Mouse (Mus musculus) c-Kit-positive CD71-positive TER-119-negative erythroid progenitor cells, embryonic 14.5 days (primary cell): ENCODE measurements around the gene Ralgds.

Experiments
- DNase-seq: peaks from one replicate; pipeline ENCODE4 v3.0.0-alpha.2; 2013; ENCODE audit warnings: low read depth

Gene Ralgds

GRCm38 (mm10) chr2:28564380-28564779 lies 51.5 kb downstream of the Ralgds start:
- no peak for DNase-seq

GRCm38 (mm10) chr2:28566545-28566944 lies 53.6 kb downstream of the Ralgds start:
- no peak for DNase-seq

- DNase-seq: no peak
These were observed 57.0 kb downstream of the Ralgds start for GRCm38 (mm10) chr2:28569903-28570302.

- no peak for DNase-seq
These were observed 62.4 kb downstream of the Ralgds start for GRCm38 (mm10) chr2:28575341-28575740.

GRCm38 (mm10) chr2:28576815-28577214 lies 63.9 kb downstream of the Ralgds start:
- no peak for DNase-seq

GRCm38 (mm10) chr2:28578003-28578402 lies 65.1 kb downstream of the Ralgds start:
- peak; percentile 24 for DNase-seq

GRCm38 (mm10) chr2:28582647-28583353 lies 69.9 kb downstream of the Ralgds start:
- DNase-seq: peak; percentile 88

- DNase-seq: no peak
These were observed 70.7 kb downstream of the Ralgds start, which contains the start of gene Gtf3c5 for GRCm38 (mm10) chr2:28583651-28584050. Gtf3c5 (minus strand) TSS chr2:28583751.

GRCm38 (mm10) chr2:28585043-28585571 lies 72.2 kb downstream of the Ralgds start:
- DNase-seq: peak; percentile 83

- no peak for DNase-seq
These were observed 72.8 kb downstream of the Ralgds start for GRCm38 (mm10) chr2:28585730-28586129.

- no peak for DNase-seq
These were observed 75.6 kb downstream of the Ralgds start for GRCm38 (mm10) chr2:28588574-28588973.

- no peak for DNase-seq
These were observed 78.6 kb downstream of the Ralgds start for GRCm38 (mm10) chr2:28591479-28591878.

- peak; percentile 76 for DNase-seq
These were observed 79.9 kb downstream of the Ralgds start for GRCm38 (mm10) chr2:28592809-28593208.

GRCm38 (mm10) chr2:28596021-28596420 lies 83.1 kb downstream of the Ralgds start:
- DNase-seq: no peak

- no peak for DNase-seq
These were observed 84.1 kb downstream of the Ralgds start for GRCm38 (mm10) chr2:28596998-28597397.

GRCm38 (mm10) chr2:28597733-28598547 lies 85.0 kb downstream of the Ralgds start:
- peak; percentile 88 for DNase-seq

GRCm38 (mm10) chr2:28598692-28599568 lies 86.0 kb downstream of the Ralgds start:
- no peak for DNase-seq

GRCm38 (mm10) chr2:28599569-28599900 lies 86.6 kb downstream of the Ralgds start:
- no peak for DNase-seq

GRCm38 (mm10) chr2:28601720-28602590 lies 89.0 kb downstream of the Ralgds start:
- peak; percentile 94 for DNase-seq
